Mouse (Mus musculus) lung, embryonic 16.5 days (tissue): ENCODE data around the gene Cfap57. TPM values are rescaled to one million over a fixed set of nuclear protein-coding genes. Genes with fewer than 3 reads are reported as not detected.
A peak's percentile ranks its signal among the peaks of the same experiment; 100 is the strongest.

Experiments
- ATAC-seq: fragments of 200-750 bp; cut with Nextera tagmentation; 2 replicates; pipeline ENCODE4 v1.8.0; 2017; ENCODE audit warnings: low read depth, mild to moderate bottlenecking, moderate library complexity
- H3K27ac ChIP-seq: fragments of 300-500 bp; sonication (generic); 2 replicates; pipeline ENCODE4 v1.5.1; 2014; ENCODE audit warnings: mild to moderate bottlenecking, control low read depth, low read length
- H3K27me3 ChIP-seq: fragments of 300-500 bp; sonication (generic); 2 replicates; pipeline ENCODE4 v1.6.1; 2014; ENCODE audit warnings: low read depth, low read length, mixed read lengths; ENCODE audit not compliant: control insufficient read depth, insufficient read depth
- H3K36me3 ChIP-seq: fragments of 300-500 bp; sonication (generic); 2 replicates; pipeline ENCODE4 v1.6.1; 2014; ENCODE audit warnings: low read length; ENCODE audit not compliant: control insufficient read depth, insufficient read depth
- H3K4me1 ChIP-seq: fragments of 300-500 bp; sonication (generic); replicated peaks from 2 replicates; pipeline ENCODE4 v1.6.1; 2014; ENCODE audit warnings: low read length, mixed read lengths; ENCODE audit not compliant: control insufficient read depth, insufficient read depth
- H3K4me2 ChIP-seq: fragments of 300-500 bp; sonication (generic); 2 replicates; pipeline ENCODE4 v1.6.1; 2014; ENCODE audit warnings: low read depth, low read length, control low read depth
- H3K4me3 ChIP-seq: fragments of 300-500 bp; sonication (generic); 2 replicates; pipeline ENCODE4 v1.5.1; 2014; ENCODE audit warnings: mild to moderate bottlenecking, low read length, control low read depth
- H3K9ac ChIP-seq: fragments of 300-500 bp; sonication (generic); 2 replicates; pipeline ENCODE4 v1.6.1; 2014; ENCODE audit warnings: low read length, control low read depth
- H3K9me3 ChIP-seq: fragments of 300-500 bp; sonication (generic); 2 replicates; pipeline ENCODE4 v1.6.1; 2016; ENCODE audit warnings: low read length; ENCODE audit not compliant: control insufficient read depth
- WGBS: fragments of 180-500 bp; shearing (Covaris S2); extraction: QIAGEN DNeasy Blood & Tissue Kit; methylation state at CpG from one replicate; pipeline ENCODE4 v1.1.7; 2014; 5-methylcytosine and 5-hydroxymethylcytosine counted together
- polyA plus RNA-seq: library from polyadenylated mRNA; unstranded; fragments of >200 nt; fragmentation: Nextera tagmentation; extraction: Ambion mirVana; gene quantifications from 2 replicates; pipeline ENCODE4 v1.2.1, GENCODE M21; 2015

Gene Cfap57
- polyA plus RNA-seq, result 1.3 and 1.6 TPM in 2 replicates

DNA sequence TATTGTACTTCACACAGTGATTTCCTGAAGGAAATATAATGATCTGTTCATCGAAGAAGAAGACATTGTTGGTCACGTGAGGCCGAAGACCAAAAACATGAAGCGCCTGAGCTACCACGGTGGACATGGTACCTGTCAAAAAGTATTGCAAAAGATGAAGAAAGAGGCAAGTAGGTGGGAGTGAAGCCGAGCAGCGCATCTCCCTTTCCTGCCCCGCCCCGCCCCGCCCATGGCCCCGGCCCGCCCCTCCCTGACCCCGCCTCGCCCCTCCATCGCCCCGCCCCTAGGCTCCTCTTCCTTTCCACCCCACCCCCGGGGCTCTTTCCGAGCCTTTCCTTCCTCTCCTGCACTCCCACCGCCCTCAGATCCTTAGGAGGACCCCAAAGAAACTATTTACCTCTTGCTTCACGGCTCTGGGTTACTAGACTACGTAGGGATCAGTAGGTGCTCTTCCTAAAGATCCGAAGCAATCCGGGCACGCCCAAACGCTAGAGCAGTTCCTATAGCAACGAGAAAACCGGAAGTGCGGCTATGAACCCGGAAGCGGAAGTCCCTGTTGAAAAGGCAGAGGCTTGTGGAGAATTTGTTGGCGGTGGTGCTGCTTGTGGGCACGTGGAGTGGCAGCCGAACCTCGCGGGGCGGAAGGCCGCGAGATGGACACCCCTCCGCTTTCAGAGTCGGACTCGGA is at the start of gene Cfap57, which contains the start of gene Ebna1bp2:
TSS of gene Cfap57 (minus strand) at position 499 of the 688 bp plus-strand sequence.
TSS of gene Ebna1bp2 (plus strand) at position 521 of the 688 bp plus-strand sequence.
- H3K4me2 ChIP-seq, result peak within 1 kb of the TSS; percentile 94
- H3K9ac ChIP-seq, result peak within 1 kb of the TSS; percentile 77
- 1% methylated on average over 38 of the region's 41 CpGs for WGBS
- H3K36me3 ChIP-seq, result peaks cover 13% of the 10 kb centered on the region
- no peaks in the 10 kb centered on the region for H3K27me3 ChIP-seq
- peaks cover 10% of the 10 kb centered on the region for H3K4me1 ChIP-seq
- H3K27ac ChIP-seq, result peak within 1 kb of the TSS; percentile 3; the same call in 1 of the 2 replicates
- peak within 1 kb of the TSS; percentile 76 for H3K4me3 ChIP-seq
- ATAC-seq, result peak; percentile 95
- H3K9me3 ChIP-seq, result peaks cover 2% of the 10 kb centered on the region; the same call in 1 of the 2 replicates

DNA sequence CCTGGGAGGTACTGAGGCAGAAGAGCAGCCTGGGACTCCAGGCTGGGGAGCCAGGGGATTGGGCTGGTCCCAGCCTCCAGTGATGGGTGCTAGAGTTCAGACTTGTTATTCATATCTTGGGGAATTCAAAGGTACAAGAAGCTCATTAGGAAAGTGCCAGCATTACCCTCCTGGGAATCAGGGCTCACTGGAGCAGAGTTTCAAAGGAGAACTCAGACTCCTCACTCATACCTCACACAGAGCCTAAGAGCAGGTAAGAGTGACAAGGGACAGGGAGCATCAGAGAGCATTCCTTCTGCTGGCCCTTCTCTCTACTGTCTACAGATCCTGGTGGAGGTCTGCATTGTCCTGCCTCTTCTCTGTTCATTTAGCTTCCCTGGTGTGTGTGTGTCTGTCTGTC is 38.1 kb upstream of the Cfap57 start, which contains the start of gene Olfr62:
TSS of gene Olfr62 (plus strand) at position 301 of the 400 bp plus-strand sequence.
- no peak within 1 kb of the TSS for H3K27ac ChIP-seq
- H3K27me3 ChIP-seq, result no peaks in the 10 kb centered on the region
- H3K36me3 ChIP-seq, result no peaks in the 10 kb centered on the region
- ATAC-seq, result no peak
- H3K9me3 ChIP-seq, result no peaks in the 10 kb centered on the region
- no peak within 1 kb of the TSS for H3K4me2 ChIP-seq
- no peak within 1 kb of the TSS for H3K4me3 ChIP-seq
- no peaks in the 10 kb centered on the region for H3K4me1 ChIP-seq
- no peak within 1 kb of the TSS for H3K9ac ChIP-seq

- Histone ChIP-seq H3K36me3 (no peaks in the 10 kb centered on the region), H3K4me1 (no peaks in the 10 kb centered on the region), H3K4me2 (no peak overlapping the region), H3K9ac (no peak overlapping the region), H3K9me3 (no peaks in the 10 kb centered on the region), H3K4me3 (no peak overlapping the region), H3K27me3 (no peaks in the 10 kb centered on the region), H3K27ac (no peak overlapping the region)
- WGBS, result 13% methylated on average over 2 of the region's 2 CpGs
- ATAC-seq, result no peak
Measured at GRCm38 (mm10) chr4:118645234-118645633, 24.7 kb upstream of the Cfap57 start.

DNA sequence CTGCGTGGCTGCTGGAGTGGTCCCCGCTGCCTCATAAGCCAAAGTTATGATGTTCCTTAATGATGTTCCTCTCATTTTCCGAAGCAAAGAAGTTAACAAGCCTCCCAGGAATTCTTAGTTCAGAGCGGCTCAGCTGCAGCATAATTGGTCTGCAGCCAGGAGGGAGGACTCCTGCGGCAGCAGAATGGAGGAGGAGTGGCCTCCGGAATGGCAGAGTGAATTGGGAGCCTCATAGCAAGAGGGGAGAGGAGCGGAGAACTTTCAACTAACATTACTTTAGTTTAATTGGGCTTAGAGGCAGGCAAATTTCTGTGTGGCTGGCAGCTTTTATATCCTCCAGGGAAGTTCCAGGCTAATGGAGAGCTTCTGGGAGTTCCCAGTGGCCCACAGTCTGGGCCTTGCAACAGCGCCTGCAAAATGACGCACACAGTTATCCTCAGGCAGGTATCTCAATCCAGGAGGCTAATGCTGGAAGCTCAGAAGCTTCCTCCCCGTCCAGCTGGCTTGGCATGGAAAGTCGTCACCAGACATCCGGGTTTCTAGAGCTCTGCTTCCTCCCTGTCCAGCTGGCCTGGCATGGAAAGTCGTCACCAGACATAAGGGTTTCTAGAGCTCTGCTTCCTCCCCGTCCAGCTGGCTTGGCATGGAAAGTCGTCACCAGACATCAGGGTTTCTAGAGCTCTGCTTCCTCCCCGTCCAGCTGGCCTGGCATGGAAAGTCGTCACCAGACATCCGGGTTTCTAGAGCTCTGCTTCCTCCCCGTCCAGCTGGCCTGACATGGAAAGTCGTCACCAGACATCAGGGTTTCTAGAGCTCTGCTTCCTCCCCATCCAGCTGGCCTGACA is 22.0 kb upstream of the Cfap57 start:
- Histone ChIP-seq H3K9me3 (no peaks in the 10 kb centered on the region), H3K27me3 (no peaks in the 10 kb centered on the region), H3K4me2 (peak overlapping the region; percentile 13; the same call in 1 of the 2 replicates), H3K27ac (no peak overlapping the region), H3K4me1 (no peaks in the 10 kb centered on the region), H3K9ac (no peak overlapping the region), H3K36me3 (no peaks in the 10 kb centered on the region), H3K4me3 (no peak overlapping the region)
- ATAC-seq, result 0 out of 2 replicates have a peak, but pooled peaks have one; percentile 45
- 35% methylated on average over 20 of the region's 20 CpGs for WGBS

GRCm38 (mm10) chr4:118630261-118630660 is 9.7 kb upstream of the Cfap57 start:
- 93% methylated on average over 5 of the region's 5 CpGs for WGBS
- Histone ChIP-seq H3K36me3 (peaks cover 15% of the 10 kb centered on the region), H3K27ac (no peak overlapping the region)

DNA sequence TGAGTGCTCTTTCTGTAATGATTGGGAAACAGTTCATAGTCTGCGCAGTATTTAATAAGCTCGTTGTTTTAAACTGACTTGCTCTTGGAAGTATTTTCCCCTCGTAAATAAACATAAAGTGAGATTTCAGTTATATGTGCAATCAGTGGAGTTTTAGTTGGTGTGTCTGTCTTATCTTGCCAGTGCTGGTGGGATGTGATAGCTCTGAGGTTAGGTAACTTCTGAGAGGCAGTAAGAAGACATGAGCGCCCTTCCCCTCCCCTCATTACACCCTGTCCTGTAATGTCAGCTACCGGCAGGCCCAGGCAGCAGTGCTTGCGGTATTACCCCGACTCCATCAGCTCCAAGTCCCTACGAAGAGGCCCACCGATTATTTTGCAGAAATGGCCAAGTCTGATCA is 1.2 kb upstream of the Cfap57 start:
- 86% methylated on average over 9 of the region's 9 CpGs for WGBS
- peaks cover 15% of the 10 kb centered on the region for H3K36me3 ChIP-seq
- H3K9me3 ChIP-seq, result peaks cover 2% of the 10 kb centered on the region; the same call in 1 of the 2 replicates
- H3K9ac ChIP-seq, result peak overlapping the region; percentile 77
- no peak for ATAC-seq
- peak overlapping the region; percentile 76 for H3K4me3 ChIP-seq
- no peaks in the 10 kb centered on the region for H3K27me3 ChIP-seq
- H3K4me2 ChIP-seq, result peak overlapping the region; percentile 94
- peaks cover 10% of the 10 kb centered on the region for H3K4me1 ChIP-seq
- no peak overlapping the region for H3K27ac ChIP-seq

More at GRCm38 (mm10) chr4:118630261-118630660, 9.7 kb upstream of the Cfap57 start:
- Histone ChIP-seq H3K27me3 (no peaks in the 10 kb centered on the region), H3K4me1 (no peaks in the 10 kb centered on the region), H3K4me2 (no peak overlapping the region), H3K4me3 (no peak overlapping the region), H3K9me3 (no peaks in the 10 kb centered on the region), H3K9ac (no peak overlapping the region)
- ATAC-seq, result no peak

GRCm38 (mm10) chr4:118620967-118621320 is 367 bp upstream of the Cfap57 start:
- Histone ChIP-seq H3K9me3 (peaks cover 2% of the 10 kb centered on the region; the same call in 1 of the 2 replicates), H3K27ac (peak overlapping the region; percentile 3; the same call in 1 of the 2 replicates), H3K27me3 (no peaks in the 10 kb centered on the region), H3K36me3 (peaks cover 15% of the 10 kb centered on the region), H3K4me2 (peak overlapping the region; percentile 94), H3K4me1 (peaks cover 10% of the 10 kb centered on the region), H3K4me3 (peak overlapping the region; percentile 76), H3K9ac (peak overlapping the region; percentile 77)
- peak; percentile 59 for ATAC-seq
- under 1% methylated on average over 23 of the region's 23 CpGs for WGBS

DNA sequence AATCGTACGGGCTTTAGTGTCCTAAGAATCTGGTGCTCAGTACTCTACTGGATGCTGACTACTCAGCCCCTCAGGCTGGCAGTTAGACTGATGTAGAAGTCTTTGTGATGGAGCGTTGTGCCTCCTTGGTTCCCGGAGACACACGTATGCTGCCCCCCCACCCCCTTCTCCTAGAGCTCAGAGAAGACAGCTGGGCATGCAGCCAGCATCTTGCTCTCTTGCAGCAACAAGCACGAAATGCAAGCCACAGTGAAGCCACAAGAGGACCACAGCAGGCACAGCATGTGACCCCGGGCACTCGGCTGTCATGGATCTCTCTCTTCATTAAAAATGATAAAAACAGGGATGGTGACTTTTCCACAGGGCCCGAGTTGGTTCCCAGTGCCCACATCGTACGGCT is 5.2 kb downstream of the Cfap57 start:
- ATAC-seq, result no peak
- H3K9me3 ChIP-seq, result peaks cover 2% of the 10 kb centered on the region; the same call in 1 of the 2 replicates
- H3K27me3 ChIP-seq, result no peaks in the 10 kb centered on the region
- 76% methylated on average over 11 of the region's 11 CpGs for WGBS
- H3K36me3 ChIP-seq, result no peaks in the 10 kb centered on the region
- no peak overlapping the region for H3K4me2 ChIP-seq
- H3K9ac ChIP-seq, result no peak overlapping the region
- no peaks in the 10 kb centered on the region for H3K4me1 ChIP-seq
- H3K27ac ChIP-seq, result no peak overlapping the region
- H3K4me3 ChIP-seq, result no peak overlapping the region

- ATAC-seq, result no peak
Measured at GRCm38 (mm10) chr4:118612619-118613018, 8.0 kb downstream of the Cfap57 start.

More at GRCm38 (mm10) chr4:118612619-118613018, 8.0 kb downstream of the Cfap57 start:
- no peaks in the 10 kb centered on the region for H3K27me3 ChIP-seq
- H3K9me3 ChIP-seq, result no peaks in the 10 kb centered on the region; the same call in 1 of the 2 replicates
- H3K27ac ChIP-seq, result no peak overlapping the region
- H3K36me3 ChIP-seq, result no peaks in the 10 kb centered on the region
- WGBS, result 20% methylated on average over 11 of the region's 11 CpGs
- H3K4me1 ChIP-seq, result no peaks in the 10 kb centered on the region
- no peak overlapping the region for H3K4me2 ChIP-seq
- no peak overlapping the region for H3K4me3 ChIP-seq
- H3K9ac ChIP-seq, result no peak overlapping the region
